Mouse (Mus musculus) heart, embryonic 12.5 days (tissue): ENCODE data around the gene Gm45021. TPM values are rescaled to one million over a fixed set of nuclear protein-coding genes. Genes with fewer than 3 reads are reported as not detected.

Experiments used
- ATAC-seq: fragments of 200-750 bp; cut with Nextera tagmentation; 2 replicates; pipeline ENCODE4 v1.8.0; 2017; ENCODE audit warnings: moderate TSS enrichment, moderate library complexity; ENCODE audit not compliant: insufficient number of reproducible peaks, low FRiP score
- H3K27ac ChIP-seq: fragments of 300-500 bp; sonication (generic); 2 replicates; pipeline ENCODE4 v1.5.1; 2016; ENCODE audit warnings: mild to moderate bottlenecking, moderate library complexity; ENCODE audit not compliant: poor library complexity, severe bottlenecking
- H3K27me3 ChIP-seq: fragments of 300-500 bp; sonication (generic); replicated peaks from 2 replicates; pipeline ENCODE4 v1.6.1; 2016; ENCODE audit warnings: mild to moderate bottlenecking, moderate library complexity
- H3K36me3 ChIP-seq: fragments of 300-500 bp; sonication (generic); 2 replicates; pipeline ENCODE4 v1.6.1; 2016; ENCODE audit warnings: mild to moderate bottlenecking, moderate library complexity
- H3K4me1 ChIP-seq: fragments of 300-500 bp; sonication (generic); replicated peaks from 2 replicates; pipeline ENCODE4 v1.6.1; 2016; ENCODE audit warnings: mild to moderate bottlenecking
- H3K4me2 ChIP-seq: fragments of 300-500 bp; sonication (generic); 2 replicates; pipeline ENCODE4 v1.6.1; 2016; ENCODE audit warnings: mild to moderate bottlenecking, moderate library complexity
- H3K4me3 ChIP-seq: fragments of 300-500 bp; sonication (generic); 2 replicates; pipeline ENCODE4 v1.5.1; 2016; ENCODE audit warnings: mild to moderate bottlenecking
- H3K9ac ChIP-seq: fragments of 300-500 bp; sonication (generic); 2 replicates; pipeline ENCODE4 v1.6.1; 2016; ENCODE audit warnings: mild to moderate bottlenecking, moderate library complexity
- H3K9me3 ChIP-seq: fragments of 300-500 bp; sonication (generic); replicated peaks from 2 replicates; pipeline ENCODE4 v1.6.1; 2016; ENCODE audit warnings: mild to moderate bottlenecking, moderate library complexity
- WGBS: fragments of 180-500 bp; shearing (Covaris S2); methylation state at CpG from one replicate; pipeline ENCODE4 v1.1.7; 2016; 5-methylcytosine and 5-hydroxymethylcytosine counted together
- polyA plus RNA-seq: library from polyadenylated mRNA; unstranded; fragments of >200 nt; fragmentation: Nextera tagmentation; extraction: Ambion mirVana; gene quantifications from 2 replicates; pipeline ENCODE4 v1.2.1, GENCODE M21; 2016

Gm45021 gene
- polyA plus RNA-seq, 1 experiment from 2014 or later: not detected

DNA sequence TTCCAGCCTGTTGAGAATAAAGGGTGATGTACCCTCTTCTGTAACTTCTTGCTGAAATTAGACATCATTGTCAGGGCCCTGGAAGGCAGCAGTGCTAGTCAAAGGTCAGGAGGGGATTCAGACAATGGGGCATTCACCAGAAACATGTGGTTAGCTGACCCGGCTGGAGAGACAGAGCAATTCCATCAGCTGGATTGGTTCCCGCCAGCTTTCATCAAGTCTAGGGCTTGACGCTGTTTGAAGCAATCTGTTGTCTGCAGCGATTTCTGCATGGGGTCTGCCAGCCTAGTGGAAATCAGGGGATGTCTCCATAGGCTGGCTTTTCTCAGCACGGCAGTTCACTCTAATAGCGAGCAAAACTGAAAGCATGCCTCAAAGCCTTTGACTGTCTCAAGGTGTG is 47.1 kb downstream of the Gm45021 start:
- Histone ChIP-seq H3K4me2 (no peak overlapping the region), H3K9ac (no peak overlapping the region), H3K27me3 (peaks cover 7% of the 10 kb centered on the region; the same call in 1 of the 2 replicates), H3K9me3 (no peaks in the 10 kb centered on the region), H3K36me3 (no peaks in the 10 kb centered on the region), H3K27ac (0 out of 2 replicates have a peak overlapping the region, but pooled peaks have one; percentile 2), H3K4me1 (peaks cover 8% of the 10 kb centered on the region), H3K4me3 (no peak overlapping the region)
- 31% methylated on average over 6 of the region's 6 CpGs for WGBS
- ATAC-seq: no peak

GRCm38 (mm10) chr6:48637811-48638500 is 48.5 kb downstream of the Gm45021 start:
- WGBS: 64% methylated on average over 6 of the region's 6 CpGs
- Histone ChIP-seq H3K27ac (no peak overlapping the region), H3K9me3 (no peaks in the 10 kb centered on the region), H3K9ac (no peak overlapping the region), H3K4me2 (no peak overlapping the region), H3K36me3 (no peaks in the 10 kb centered on the region), H3K4me3 (no peak overlapping the region), H3K27me3 (no peaks in the 10 kb centered on the region), H3K4me1 (peaks cover 8% of the 10 kb centered on the region)
- no peak for ATAC-seq

GRCm38 (mm10) chr6:48638553-48638952 is 49.1 kb downstream of the Gm45021 start:
- Histone ChIP-seq H3K4me3 (no peak overlapping the region), H3K27ac (no peak overlapping the region), H3K4me2 (no peak overlapping the region), H3K36me3 (no peaks in the 10 kb centered on the region), H3K9ac (no peak overlapping the region), H3K27me3 (no peaks in the 10 kb centered on the region), H3K9me3 (no peaks in the 10 kb centered on the region), H3K4me1 (peaks cover 8% of the 10 kb centered on the region)
- 72% methylated on average over 2 of the region's 2 CpGs for WGBS
- ATAC-seq: no peak

DNA sequence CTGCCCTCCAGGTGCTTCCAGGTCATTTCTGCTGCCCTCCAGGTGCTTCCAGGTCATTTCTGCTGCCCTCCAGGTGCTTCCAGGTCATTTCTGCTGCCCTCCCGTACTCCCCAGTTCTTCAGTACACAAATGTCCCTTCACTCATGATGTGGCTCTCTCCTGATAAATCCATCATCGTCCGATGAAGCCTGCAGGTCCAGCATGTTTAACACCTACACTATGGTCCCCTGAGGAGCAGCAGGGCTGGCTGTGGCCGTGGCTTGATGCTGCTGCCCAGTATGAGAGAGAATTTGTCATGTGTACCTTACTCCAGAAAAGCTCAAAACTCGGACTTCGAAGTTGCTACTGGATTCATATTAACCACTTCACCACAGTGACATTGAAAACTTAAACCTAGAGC is 52.0 kb downstream of the Gm45021 start:
- WGBS: 70% methylated on average over 6 of the region's 6 CpGs

GRCm38 (mm10) chr6:48642764-48643292 is 53.4 kb downstream of the Gm45021 start:
- H3K36me3 ChIP-seq: no peaks in the 10 kb centered on the region
- H3K27ac ChIP-seq: no peak overlapping the region
- H3K9ac ChIP-seq: no peak overlapping the region
- H3K4me2 ChIP-seq: no peak overlapping the region
- WGBS: 20% methylated on average over 4 of the region's 4 CpGs
- H3K4me1 ChIP-seq: peaks cover 3% of the 10 kb centered on the region; the same call in 1 of the 2 replicates
- H3K9me3 ChIP-seq: no peaks in the 10 kb centered on the region
- no peaks in the 10 kb centered on the region for H3K27me3 ChIP-seq
- ATAC-seq: no peak
- no peak overlapping the region for H3K4me3 ChIP-seq

More for the DNA sequence above, 52.0 kb downstream of the Gm45021 start:
- no peak for ATAC-seq
- Histone ChIP-seq H3K36me3 (no peaks in the 10 kb centered on the region), H3K4me2 (no peak overlapping the region), H3K4me3 (no peak overlapping the region), H3K4me1 (peaks cover 11% of the 10 kb centered on the region), H3K27me3 (no peaks in the 10 kb centered on the region), H3K9me3 (no peaks in the 10 kb centered on the region), H3K27ac (no peak overlapping the region), H3K9ac (no peak overlapping the region)

GRCm38 (mm10) chr6:48645660-48646308 is 56.4 kb downstream of the Gm45021 start:
- 10% methylated on average over 12 of the region's 12 CpGs for WGBS
- Histone ChIP-seq H3K4me3 (no peak overlapping the region), H3K9ac (no peak overlapping the region), H3K36me3 (no peaks in the 10 kb centered on the region), H3K4me1 (peaks cover 3% of the 10 kb centered on the region; the same call in 1 of the 2 replicates), H3K27ac (no peak overlapping the region), H3K9me3 (no peaks in the 10 kb centered on the region), H3K27me3 (no peaks in the 10 kb centered on the region), H3K4me2 (no peak overlapping the region)
- ATAC-seq: no peak

- Histone ChIP-seq H3K27me3 (no peaks in the 10 kb centered on the region), H3K9me3 (no peaks in the 10 kb centered on the region), H3K36me3 (no peaks in the 10 kb centered on the region), H3K4me3 (no peak overlapping the region), H3K4me2 (no peak overlapping the region), H3K9ac (no peak overlapping the region), H3K4me1 (peaks cover 3% of the 10 kb centered on the region; the same call in 1 of the 2 replicates), H3K27ac (no peak overlapping the region)
- WGBS: 57% methylated on average over 4 of the region's 4 CpGs
- no peak for ATAC-seq
Observed at GRCm38 (mm10) chr6:48646309-48646690, 56.9 kb downstream of the Gm45021 start.

DNA sequence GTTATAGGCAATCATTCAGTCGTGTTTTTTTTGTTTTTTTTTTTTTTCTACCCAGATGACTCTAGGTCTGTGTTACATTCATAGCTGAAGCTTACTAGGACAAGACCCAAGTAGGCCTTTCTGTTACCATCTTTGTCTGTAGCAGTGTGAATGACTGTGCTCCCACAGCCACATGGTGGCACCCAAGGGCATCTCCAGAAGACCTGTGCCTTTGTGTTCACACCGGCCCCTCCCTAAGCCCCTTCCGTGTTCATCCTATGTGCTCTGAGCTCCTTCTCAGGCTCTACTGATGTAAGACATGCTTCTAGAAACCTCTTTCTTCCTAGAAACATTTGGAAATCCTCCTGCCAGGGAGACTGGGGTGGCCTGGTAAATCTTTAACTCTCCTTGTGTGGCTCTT is 57.6 kb downstream of the Gm45021 start, which contains the start of gene Gimap8:
Gimap8 (plus strand) TSS at position 240 of the 400 bp plus-strand sequence.
- Histone ChIP-seq H3K9ac (no peak within 1 kb of the TSS), H3K27ac (no peak within 1 kb of the TSS), H3K27me3 (no peaks in the 10 kb centered on the region), H3K4me1 (peaks cover 3% of the 10 kb centered on the region; the same call in 1 of the 2 replicates), H3K4me3 (no peak within 1 kb of the TSS), H3K4me2 (no peak within 1 kb of the TSS), H3K9me3 (no peaks in the 10 kb centered on the region), H3K36me3 (no peaks in the 10 kb centered on the region)
- WGBS: 36% methylated on average over 3 of the region's 3 CpGs
- ATAC-seq: no peak; the same call in 1 of the 2 replicates

- no peak for ATAC-seq
- Histone ChIP-seq H3K4me1 (peaks cover 3% of the 10 kb centered on the region; the same call in 1 of the 2 replicates), H3K27me3 (no peaks in the 10 kb centered on the region), H3K27ac (no peak overlapping the region), H3K4me3 (no peak overlapping the region), H3K4me2 (no peak overlapping the region), H3K36me3 (no peaks in the 10 kb centered on the region), H3K9ac (no peak overlapping the region), H3K9me3 (no peaks in the 10 kb centered on the region)
- WGBS: 85% methylated on average over 2 of the region's 2 CpGs
Observed at GRCm38 (mm10) chr6:48647611-48648010, 58.2 kb downstream of the Gm45021 start.

GRCm38 (mm10) chr6:48648779-48649178 is 59.4 kb downstream of the Gm45021 start:
- Histone ChIP-seq H3K4me2 (no peak overlapping the region), H3K4me1 (peaks cover 3% of the 10 kb centered on the region; the same call in 1 of the 2 replicates), H3K9ac (no peak overlapping the region), H3K4me3 (no peak overlapping the region), H3K36me3 (no peaks in the 10 kb centered on the region), H3K9me3 (no peaks in the 10 kb centered on the region), H3K27me3 (no peaks in the 10 kb centered on the region), H3K27ac (no peak overlapping the region)
- 71% methylated on average over 4 of the region's 4 CpGs for WGBS
- ATAC-seq: no peak

DNA sequence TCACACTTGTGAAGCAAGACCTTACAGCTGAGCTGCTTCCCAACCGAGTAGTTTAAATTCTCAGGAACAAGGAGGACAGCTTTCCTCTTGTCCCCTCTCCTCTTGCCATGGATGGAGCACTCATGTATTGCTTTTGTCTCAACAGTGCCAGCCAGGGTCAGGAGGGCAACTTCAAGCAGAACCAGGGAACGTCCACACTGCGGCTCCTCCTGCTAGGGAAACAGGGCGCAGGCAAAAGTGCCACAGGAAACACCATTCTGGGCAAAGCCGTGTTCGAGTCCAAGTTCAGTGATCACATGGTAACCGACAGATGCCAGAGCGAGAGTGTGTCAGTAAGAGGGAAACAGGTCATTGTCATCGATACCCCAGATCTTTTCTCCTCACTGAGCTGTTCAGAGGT is 60.6 kb downstream of the Gm45021 start:
- Histone ChIP-seq H3K9ac (no peak overlapping the region), H3K9me3 (no peaks in the 10 kb centered on the region), H3K27me3 (no peaks in the 10 kb centered on the region), H3K36me3 (no peaks in the 10 kb centered on the region), H3K4me3 (no peak overlapping the region), H3K27ac (no peak overlapping the region), H3K4me1 (peaks cover 3% of the 10 kb centered on the region; the same call in 1 of the 2 replicates), H3K4me2 (no peak overlapping the region)
- no peak for ATAC-seq
- WGBS: 78% methylated on average over 9 of the region's 9 CpGs
